Mouse (Mus musculus): ENCODE data around the gene Focad.
A peak's percentile ranks its signal among the peaks of the same experiment; 100 is the strongest.
"Not testable (repeated sequence)": the region's sequence is repeated elsewhere in the genome, so short reads cannot be mapped to it uniquely, and the experiment has no call there.

Focad gene

DNA sequence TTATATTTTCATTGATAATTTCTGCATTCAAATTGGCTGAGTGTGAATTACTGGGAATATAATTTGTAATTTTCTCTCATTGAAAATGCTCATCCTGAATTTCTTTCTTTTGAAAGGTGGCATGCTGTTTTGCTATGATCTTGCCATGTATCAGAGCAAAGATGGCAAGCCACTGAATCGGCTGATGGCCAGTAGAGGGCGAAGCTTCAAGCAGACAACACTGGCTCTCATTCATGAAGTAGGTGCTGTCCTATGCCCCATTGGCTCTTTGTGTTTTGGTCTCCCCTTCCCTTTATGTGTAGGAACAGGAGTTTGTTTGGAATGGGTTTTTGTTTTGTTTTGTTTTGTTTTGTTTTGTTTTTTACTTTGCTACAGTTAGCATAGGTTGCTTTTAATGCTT is 215.2 kb downstream of the Focad start:
- DNase-seq: peak in 1 of 2 experiments; percentile 28

DNA sequence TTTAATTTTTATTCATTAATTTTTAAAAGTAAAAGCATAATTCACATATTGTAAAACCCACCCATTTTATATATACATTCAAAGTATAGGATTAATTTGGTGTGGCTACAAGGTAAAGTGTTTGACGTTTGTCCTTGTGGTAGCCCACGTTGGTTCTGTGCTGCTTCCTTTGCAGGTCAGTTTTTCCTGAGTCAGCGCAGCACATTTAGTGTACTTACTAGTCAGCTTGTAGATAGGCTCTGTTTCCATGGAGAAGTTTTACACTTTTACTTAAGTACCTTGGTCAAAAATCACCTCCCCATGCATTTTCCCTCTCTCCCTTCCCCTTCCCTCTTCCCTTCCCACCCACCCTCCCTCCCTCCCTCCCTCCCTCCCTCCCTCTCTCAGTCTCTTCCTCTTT is 220.5 kb downstream of the Focad start:
- no peak for DNase-seq

DNA sequence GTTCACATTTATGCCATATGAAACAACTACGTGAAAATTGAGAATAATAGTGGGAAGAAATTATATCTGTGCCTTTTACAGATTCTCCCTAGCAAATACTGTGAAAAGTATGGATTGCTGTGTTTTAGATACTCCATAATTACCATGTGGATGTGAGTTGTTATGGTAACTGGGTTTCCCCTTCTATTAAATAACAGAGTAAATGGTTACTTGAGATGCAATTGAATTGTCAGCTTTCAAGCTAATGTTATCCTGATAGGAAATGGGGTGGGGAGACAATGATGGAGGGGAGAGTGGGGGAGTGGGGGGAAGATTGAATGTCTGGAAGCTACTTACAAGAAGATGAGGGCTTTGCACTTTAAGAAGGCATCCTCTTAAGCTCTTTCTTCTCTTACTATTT is 225.6 kb downstream of the Focad start:
- no peak for DNase-seq

DNA sequence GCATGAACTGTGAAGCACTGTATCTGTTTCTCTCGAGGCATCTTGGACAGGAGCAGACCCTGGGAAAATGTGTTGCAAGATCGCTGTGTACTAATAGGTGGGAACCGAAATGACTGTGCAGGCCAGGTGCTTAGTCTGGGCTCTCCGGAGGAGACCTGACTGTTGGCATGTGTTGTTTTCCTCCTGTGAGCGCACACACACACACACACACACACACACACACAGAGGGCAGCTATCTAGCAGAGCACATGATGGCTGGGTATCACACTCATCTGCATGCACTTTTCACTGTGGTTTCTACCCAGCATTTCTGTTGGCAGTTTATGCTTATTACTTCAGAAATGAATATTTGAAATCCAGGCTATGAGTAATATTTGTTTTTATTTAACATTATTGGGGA is 231.0 kb downstream of the Focad start:
- DNase-seq: no peak

DNA sequence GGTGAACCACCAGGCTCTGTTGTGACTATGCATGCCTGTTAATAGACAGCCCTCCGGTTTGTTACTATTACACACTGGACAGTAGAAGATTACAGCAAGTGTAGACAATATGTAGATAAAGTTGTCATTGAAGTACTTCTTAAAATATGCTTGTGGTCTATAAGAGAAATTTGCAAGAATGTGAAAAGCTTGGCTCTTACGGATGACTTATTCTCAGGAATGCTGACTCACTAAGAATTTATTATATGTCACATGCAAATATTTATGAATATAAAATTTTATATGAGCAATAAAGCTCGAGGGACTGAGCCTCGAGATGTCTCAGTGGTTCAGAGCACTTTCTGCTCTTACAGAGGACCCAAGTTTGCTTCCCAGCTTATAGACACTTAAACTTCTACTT is 240.1 kb downstream of the Focad start:
- DNase-seq: no peak

DNA sequence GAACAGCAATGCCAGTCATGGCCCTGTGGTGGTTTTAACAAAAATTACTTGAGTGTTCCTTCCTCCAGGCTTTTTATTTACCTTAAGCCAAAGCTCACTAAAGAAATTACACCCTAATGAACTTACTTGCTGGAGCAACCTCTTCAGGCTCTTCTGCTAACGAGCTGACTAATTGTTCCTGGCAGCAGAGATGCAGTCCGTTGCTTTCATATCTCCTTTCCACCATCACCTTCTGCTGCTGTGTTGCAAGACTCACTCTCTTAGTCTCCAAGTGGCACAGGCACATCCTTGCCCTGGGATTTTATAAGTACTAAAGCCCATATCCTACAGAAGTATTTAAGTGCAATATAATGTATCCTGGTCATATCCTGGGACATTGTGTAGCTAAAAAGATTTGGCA is 242.3 kb downstream of the Focad start:
- DNase-seq: no peak

DNA sequence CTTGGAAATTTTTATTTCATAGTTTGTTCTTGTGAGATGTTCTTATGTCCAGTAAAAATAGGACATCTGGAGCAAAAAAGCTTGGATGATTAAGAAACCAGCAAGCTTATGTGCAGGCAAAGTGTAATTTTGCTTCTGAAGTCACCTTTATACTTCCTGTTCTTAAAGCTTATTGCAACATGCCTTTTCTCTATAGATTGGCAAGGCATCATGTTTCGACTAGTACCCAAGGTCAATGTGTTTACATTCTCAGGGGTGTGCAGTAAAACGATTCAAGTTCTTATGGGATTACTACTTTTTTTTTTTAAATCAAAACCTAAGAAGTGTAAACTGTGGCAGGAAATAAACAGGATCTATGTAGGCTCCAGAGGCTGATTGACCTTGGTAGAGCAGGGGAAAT is 242.9 kb downstream of the Focad start:
- no peak for DNase-seq

DNA sequence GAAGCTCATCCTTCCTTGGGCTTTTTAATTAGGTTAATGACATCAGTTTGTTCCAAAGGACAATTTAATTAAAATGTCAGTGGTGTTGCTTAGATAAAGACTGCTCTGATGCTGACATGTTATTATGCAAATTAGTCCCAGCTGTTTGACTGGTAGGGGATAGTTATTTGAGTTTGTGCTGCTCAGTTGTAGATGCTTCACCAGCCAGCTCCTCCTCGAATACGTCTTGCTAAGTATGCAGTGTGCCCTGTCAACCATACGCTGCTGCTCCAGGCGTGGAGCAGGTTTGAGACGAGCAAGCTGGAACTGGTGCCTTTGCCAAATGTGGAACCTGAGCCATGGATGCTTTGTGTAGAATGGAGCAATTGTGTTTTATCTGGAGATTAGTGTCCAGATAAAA is 243.7 kb downstream of the Focad start:
- no peak for DNase-seq

DNA sequence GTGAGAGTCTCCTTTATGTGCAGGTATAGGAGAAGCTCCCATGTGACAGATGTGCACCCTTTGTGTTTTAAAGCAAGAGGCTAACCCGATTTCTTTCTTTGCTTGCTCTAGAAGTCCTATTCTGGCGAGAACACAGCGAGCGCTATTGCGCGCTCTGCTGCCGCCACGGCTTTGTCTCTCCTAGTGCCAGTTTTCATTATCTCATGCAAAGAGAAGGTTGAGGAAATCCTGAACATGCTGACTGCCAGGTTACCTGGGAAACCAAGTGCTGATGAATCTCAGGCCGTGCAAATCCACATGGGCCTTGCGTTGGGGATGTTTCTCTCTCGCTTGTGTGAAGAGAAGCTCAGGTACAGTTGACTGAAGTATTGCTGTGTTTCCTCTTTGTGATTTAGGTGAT is 250.0 kb downstream of the Focad start:
- no peak for DNase-seq

DNA sequence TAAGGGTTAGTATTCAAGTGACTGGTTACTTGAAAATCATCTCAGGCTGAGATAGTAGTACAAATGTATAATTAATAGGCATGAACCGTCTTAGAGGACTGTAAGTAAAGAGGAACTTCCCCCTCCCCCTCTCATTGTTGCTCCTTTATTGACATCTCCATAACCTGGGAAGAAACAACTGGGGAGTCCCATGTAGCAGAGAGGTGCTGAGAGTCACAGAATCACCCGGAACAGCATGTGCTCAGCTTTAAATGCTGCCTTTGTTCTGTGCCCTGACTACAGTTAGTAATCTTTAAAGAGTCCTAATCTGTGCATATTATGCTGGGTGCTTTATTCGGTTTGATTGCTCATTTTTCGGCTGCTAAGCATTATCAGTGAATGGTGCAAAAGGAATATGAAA is 250.6 kb downstream of the Focad start:
- DNase-seq: no peak

DNA sequence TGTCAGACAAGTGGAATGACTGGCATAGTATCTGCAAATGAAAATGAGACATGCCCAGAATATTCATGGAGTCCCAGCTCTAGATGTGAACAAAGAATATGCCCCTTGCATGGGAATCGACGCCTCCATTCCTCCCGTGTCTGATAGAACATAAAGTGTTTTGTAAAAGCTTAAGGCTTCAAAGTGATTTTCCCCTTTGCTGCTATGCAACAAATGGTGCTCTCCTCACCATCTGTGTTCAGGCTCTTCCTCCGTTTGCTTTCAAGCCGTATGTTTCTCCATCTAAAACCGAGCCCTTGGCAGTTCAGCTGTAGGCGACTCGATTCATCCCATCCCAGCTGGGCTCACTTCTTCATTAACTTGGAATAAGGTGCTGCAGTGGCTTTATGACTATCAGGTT is 251.5 kb downstream of the Focad start:
- DNase-seq: no peak

DNA sequence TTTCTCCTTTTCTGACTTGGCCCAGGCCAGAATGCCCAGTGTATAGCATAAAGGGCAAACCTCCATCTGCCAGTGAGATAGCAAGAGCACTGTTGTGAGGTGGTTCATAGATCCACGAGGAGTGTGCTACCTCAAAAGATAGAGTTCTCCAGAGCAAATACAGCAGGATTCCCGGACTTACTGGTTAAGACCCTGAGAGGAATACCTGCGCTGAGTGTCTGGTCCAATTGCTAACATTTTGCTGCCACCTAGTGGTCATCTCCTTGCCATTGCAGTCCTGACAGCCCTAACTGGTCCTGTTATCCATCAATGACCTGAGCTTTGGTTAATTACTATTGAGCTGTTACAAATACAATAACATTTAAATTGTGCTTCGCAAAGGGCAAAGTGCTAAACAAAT is 256.5 kb downstream of the Focad start:
- DNase-seq: peak; percentile 63 to 73

DNA sequence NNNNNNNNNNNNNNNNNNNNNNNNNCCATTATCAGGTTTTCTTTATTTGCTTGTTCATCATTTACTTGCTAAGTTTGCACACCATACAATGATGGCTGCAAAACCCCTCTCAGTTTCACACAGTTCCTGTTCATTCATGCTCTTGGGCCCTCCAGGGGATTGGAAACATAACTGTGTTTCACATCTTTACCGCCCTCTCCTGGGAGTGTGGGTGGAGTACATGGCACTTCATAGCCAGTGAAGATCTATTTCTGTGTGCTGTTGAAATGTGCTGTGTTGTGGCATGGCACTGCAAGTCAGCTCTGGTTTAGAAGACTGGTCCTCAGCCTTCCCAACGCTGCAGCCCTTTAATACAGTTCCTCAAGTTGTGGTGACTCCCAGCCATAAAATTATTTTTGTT is 262.2 kb downstream of the Focad start:
- DNase-seq: no peak

DNA sequence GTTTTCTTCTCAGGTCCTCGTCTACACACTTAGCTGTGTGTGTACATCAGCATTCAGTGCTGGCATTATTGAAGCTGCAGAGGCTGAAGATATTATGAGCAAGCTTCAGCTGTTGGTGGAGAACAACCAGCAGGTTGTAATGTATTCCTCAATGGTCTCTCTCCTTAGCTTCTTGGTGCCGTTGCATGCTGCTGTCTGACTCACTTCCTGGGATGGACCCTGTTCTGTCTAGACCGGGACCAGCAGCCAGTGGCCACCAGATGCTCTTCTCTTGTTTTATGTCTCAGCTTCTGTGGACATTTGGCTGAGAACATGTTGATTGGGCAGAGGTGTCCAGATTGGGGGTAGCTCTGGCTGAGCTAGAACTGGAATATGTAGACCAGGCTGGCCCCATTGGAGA is 263.0 kb downstream of the Focad start:
- no peak for DNase-seq

DNA sequence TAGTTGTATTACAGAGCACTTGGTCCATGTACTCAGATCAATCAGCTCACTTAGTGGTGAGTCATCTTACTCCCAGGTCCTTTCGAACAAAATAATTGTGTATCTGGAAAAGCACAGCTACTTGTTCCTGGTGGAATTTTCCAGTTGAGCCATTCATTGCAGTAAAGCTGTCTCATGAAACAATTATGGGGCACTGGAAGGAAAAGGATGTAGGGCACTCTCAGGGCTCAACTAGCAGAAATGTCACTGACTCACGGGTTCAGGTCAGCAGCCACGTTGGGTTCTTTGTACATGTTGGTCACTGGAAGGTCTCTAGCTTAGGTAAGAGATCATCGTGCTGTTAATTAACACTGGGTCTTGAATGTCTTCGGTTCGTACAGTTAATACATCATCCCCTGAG is 275.5 kb downstream of the Focad start:
- DNase-seq: no peak

DNA sequence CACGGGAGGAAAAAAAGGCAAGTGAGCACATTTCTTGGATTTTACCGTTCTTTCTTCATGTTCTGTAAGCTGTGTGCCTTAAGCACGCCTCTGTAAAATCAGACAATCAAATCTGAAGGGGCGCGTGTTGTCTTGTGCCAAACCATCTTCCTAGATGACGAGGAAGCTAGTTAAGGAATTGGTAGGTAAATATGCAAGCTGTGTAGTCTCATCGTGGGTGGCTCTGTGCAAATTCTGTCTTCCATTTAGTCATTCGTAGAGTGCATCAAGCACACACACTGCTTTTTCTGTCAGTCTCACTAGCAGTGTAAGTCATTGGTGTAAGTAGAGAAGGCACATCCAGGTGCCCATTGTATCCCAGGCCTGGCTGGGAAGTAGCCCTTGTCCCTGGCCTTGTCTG is 276.4 kb downstream of the Focad start:
- no peak for DNase-seq

DNA sequence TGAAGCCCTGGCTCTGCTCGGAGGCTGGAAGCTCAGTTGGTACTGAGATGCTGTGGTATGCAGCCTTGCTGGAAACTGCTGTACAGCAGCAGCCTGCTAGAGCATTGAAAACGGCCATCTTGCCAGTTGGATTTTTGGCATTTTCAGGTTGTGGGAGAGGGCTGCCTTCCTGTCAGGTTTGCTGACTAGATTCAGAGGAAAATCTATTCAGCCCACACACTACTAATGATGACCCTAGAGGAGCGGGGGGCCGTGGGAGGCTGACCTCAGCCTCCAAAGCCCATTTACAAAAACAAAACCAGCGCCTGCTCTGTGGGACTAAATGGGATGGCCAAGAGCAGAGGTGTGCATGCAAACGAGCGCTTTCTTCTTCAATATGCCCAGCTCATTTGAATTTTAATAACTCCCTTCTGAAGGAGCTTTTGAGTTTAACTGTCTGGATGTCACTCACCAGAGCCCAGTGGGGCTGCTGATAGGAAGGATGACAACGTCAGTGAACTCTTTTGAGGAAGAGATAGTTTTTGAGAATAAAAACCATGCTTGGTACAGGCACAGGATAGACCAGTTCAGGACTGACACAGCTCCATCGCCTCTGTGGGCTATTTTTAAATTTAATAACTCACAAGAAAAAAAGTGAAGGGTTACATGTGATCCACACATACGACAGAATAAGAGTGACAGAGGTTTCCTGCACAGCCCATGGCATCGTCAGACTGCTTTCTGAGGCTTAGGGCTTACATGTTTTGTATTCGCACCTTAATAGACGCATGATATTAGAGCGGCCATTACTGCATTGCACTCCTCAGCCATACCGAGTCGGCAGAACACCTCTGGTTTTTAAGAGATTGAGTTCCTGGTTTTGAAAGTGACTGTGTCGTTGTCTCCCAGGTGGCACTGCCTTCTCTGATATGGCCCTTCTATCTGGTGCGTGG is 278.1 kb downstream of the Focad start:
- DNase-seq: no peak

DNA sequence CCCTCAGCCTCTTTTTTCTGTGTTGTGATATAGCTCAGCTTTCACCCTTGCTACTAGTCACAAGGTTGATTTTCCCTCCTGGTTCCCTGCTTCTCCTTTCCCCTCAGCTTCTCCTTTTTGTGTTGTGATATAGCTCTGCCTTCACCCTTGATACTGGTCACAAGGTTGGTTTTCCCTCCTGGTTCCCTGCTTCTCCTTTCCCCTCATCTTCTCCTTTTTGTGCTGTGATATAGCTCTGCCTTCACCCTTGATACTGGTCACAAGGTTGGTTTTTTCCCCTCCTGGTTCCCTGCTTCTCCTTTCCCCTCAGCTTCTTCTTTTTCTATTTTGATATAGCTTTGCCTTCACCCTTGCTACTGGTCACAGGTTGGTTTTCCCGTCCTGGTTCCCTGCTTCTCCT is 295.6 kb downstream of the Focad start:
- DNase-seq: no peak

DNA sequence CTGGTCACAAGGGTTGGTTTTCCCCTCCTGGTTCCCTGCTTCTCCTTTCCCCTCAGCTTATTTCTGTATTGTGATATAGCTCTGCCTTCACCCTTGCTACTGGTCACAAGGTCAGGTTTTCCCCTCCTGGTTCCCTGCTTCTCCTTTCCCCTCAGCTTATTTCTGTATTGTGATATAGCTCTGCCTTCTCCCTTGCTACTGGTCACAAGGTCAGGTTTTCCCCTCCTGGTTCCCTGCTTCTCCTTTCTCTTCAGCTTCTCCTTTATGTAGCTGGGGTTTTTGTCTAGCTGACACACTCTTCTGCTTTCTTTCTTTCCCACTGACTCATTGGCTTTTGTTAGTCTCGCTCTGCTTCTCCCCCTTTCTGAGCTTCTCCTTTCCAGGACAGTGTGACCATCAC is 296.2 kb downstream of the Focad start:
- not testable (repeated sequence) for DNase-seq

DNA sequence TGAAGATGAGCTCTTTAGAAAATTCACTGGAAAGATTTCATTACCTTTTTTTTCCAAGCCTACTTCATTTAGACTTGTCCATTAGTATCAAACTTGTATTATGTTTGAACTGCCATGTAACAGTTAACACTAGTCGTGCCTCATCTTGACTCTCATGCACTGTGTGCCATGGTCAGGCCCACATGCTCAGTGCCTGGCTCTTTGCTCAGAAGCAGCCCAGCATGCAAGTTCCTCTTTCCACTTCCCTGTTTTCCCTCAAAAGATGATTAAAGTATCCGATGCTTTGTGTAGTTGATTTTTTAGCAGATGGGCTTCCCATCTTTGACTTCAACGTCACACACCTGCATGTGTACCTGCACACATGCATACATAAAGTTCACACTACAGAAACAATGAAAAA is 301.3 kb downstream of the Focad start:
- DNase-seq: no peak

DNA sequence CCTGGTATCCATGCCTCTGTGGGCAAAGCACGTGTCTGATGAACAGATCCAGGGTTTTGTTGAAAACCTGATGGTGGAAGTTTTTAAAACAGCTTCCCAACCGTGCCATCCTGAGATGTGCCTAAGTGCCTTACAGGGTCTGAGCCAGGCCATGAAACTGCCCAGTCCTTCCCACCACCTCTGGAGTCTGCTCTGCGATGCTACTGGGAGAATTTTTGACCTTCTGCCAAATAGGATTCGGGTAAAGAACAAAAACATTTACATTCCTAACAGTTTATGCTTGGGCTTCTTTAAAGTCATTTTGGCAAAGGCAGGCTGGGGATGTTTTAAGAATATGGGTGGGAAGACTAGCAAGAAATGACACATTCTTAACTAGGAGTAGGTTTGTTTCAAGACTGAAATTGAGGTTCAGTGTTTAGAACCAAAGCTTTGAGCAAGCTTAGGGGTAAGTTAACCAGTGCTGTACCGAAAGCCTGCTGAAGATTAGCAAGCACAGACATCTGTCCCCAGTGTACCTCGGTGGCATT is 302.6 kb downstream of the Focad start:
- DNase-seq: no peak

DNA sequence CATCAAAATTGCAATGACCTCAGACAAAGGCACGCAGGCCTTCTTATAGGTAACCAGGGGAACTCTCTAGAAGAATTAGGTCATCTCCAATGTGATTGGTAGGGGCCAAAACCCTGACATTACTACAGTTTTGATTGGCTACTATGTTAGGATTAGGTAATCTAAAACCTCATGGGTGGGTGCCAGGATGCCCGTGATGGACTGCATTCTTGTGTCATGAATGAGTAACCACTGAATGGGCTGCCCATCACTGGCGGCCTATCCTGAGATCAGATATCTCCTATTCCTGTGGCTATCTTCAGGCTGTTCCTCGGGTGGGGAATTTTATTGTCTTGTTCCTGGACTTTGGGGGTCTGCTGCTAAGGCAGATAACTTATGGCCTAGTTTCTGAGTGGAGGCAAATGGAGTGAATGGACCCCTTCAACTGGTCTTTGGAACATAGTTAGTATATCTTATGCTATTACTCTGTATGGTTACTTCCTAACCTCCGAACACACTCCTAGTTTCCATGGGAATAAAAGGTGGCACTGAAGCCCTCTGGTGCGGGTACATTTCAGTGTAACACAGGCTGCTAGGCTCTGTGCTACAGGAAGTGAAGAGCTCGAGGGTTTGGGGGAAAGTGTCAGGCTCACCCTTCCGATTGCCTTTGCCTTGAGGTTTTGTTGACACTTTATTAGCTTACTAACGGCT is 306.0 kb downstream of the Focad start:
- no peak for DNase-seq

DNA sequence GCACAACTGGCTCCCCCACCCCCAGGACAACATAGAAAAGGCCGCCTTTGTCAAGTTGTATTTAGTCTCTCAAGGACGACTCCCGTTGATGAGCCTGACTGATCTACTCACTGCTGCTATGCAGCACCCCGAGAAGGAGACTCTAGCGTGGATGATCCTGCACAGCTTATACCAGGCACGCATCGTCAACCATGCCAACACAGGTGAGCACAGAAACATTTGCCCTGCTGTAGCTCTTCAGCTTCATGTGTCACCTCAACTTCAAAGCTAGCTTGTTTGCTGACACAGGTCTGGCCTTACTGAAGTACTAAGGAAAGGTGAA is 306.5 kb downstream of the Focad start:
- DNase-seq: no peak

DNA sequence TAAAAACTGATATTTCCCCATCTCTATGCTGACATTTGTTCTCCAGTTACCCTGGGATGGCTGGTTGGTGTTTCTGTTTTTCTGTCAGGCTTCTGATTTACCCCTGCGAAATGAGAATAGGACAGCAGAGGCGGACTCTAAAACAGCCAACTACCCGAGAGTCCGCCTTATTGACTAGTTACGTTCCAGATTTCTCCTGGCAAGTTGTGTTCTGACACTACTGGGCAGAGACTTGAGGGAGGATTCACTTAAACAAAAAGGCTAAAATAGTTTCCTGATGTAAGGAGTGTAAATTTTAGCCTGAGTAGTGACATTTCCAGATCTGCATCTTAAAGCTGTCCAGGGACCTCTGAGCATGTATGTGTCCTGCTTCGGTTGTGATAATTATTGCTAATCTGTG is 308.5 kb downstream of the Focad start:
- no peak for DNase-seq

Measured in cerebellum, adult 18-20 months (tissue).